Mouse (Mus musculus) cerebellum, postnatal 14 days (tissue): Measurements from ENCODE around the gene Arnt.
"Not testable (repeated sequence)": the region's sequence is repeated elsewhere in the genome, so short reads cannot be mapped to it uniquely, and the experiment has no call there.

Experiments used
- DNase-seq, 2 experiments: peaks; one replicate each; pipeline ENCODE4 v3.0.0; 2021; ENCODE audit warnings: mixed read lengths in 2 of 2

Arnt gene

DNA sequence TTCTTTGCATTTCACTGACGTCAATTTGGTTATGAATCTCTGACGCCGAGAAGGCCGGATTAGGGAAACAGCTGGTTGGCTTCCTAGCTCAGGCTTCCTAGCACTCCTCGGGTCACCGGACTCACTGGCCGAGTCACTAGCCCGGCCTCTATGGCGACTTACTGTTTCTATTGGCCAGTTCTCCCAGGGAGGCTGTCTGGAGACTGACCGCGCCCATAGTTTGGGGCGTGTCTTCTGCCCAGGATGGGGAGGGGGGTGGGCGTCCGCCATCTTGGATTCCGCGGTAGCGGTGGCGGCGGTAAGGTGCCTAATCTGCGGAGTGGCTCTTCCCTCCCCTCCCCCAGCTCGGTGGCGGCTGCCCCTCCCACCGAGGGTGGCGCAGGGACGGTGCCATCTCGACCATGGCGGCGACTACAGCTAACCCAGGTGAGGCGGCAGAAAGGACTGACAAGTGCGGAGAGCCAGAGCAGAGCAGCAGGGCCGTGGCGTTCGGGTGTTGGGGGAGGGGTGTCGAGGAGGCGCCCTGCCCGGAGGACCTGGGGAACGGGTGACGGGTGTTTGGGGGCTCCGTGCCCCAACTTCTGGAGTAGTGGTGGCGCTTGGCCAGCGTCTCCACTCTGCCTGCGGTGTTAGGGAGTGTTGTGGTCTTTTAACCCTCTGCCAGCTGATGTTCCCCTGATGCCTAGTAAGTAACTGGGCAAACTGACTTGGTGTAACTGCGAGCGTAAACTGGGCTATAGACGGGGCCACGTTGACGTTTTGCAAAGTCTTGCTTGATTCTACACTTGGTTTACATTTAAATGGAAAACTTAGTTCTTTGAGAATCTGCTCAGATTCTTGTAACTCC, at the start of gene Arnt:
Gene Arnt, plus strand, starts transcription at position 253 of the 847 bp plus-strand sequence.
- peak; percentile 88 to 90 for DNase-seq

DNA sequence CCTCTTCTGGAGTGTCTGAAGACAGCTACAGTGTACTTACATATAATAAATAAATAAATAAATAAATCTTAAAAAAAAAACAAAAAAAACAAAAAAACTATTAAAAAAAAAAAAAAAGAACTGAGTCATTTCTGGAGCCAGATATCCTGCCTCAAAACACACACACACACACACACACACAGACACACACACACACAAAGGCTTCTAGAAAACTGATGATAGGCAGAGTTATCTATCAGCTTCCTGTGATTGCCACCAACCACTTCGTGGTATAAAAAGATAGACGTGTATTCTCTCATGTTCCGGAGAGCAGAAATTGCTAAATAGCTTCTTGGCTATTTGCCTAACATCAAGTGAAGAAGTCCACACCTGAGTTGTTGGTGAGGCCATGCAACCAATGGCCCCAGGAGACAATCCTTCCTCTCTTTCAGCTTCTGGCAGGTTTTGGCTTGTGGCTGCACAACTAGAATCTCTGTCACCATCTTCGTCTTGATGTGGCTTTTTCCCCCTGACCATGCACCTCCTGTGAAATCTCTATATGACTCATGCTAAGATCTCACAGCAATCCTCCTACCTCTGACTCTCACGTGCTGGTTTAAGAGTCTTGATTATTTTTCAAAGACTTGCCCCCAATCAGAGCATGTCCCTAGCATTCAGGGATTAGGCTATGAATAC, 48.6 kb upstream of the Arnt start:
- DNase-seq: no peak

GRCm38 (mm10) chr3:95394385-95394784, 39.8 kb upstream of the Arnt start:
- peak in 1 of 2 experiments; percentile 5 for DNase-seq

DNA sequence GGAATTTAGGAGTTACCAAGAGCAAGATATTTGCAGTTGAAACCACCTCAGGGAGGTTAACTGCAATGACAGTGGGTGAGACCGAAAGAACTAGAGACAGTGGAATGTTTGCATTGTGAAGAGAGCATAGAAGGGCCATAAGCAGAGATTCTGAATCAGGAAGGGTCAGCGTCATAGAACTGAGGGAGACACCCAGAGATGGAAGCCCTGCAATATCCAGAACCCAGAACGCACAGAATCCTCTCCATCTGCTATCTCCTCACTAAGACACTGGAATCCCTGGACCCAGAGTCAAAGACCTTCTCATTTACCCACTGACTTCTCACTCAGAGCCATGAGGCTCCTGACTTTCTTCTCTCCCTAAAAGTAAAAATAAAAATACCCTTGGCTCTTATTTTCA, 31.4 kb upstream of the Arnt start, which contains the start of gene 4930558C23Rik:
Gene 4930558C23Rik, minus strand, starts transcription at position 101 of the 400 bp plus-strand sequence.
- DNase-seq: no peak

- no peak for DNase-seq
Observed at GRCm38 (mm10) chr3:95407728-95408127, 26.5 kb upstream of the Arnt start.

- no peak for DNase-seq
Observed at GRCm38 (mm10) chr3:95408852-95409251, 25.3 kb upstream of the Arnt start.

- DNase-seq: no peak
Observed at GRCm38 (mm10) chr3:95412268-95412667, 21.9 kb upstream of the Arnt start.

DNA sequence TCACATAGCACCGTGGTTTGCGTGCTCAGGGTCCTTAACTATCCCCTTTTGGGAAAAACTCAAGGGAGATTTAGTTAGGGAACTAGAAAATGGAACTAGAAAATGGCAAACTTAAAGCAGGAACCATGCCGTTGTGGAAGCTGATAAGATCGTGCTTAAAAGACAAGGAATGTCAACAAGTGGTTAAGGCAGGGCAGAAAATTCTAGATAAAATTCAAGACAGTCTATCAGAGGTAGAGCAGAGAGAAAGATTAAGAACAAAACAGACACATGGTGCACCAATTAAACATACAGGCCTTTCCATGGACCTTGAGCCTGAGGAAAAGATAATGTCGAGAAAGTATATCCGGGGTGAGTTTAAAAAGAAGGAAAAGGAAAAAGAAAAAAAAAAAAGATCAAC, 16.3 kb upstream of the Arnt start:
- DNase-seq: no peak

DNA sequence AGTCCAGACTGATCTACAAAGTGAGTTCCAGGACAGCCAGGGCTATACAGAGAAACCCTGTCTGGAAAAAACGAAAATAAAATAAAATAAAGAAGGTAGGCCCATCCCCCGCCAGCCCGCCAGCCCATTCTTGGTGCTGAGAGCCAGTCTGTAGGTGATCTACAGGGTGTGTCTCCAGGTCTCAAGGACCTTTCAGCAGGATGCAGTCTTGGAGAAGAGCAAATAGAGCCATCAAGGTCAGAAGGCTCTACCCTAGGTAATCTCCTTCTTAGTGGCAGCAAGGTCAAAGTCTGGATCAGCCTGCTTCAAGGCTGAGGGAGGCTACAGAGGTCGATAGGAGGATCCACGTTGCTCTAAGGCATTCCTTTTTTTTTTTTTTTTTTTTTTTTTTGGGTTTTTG, 7.7 kb upstream of the Arnt start:
- DNase-seq: not testable (repeated sequence)

GRCm38 (mm10) chr3:95427117-95427890, 6.9 kb upstream of the Arnt start:
- not testable (repeated sequence) for DNase-seq

GRCm38 (mm10) chr3:95427891-95428238, 6.3 kb upstream of the Arnt start:
- DNase-seq: peak; percentile 35 to 41

DNA sequence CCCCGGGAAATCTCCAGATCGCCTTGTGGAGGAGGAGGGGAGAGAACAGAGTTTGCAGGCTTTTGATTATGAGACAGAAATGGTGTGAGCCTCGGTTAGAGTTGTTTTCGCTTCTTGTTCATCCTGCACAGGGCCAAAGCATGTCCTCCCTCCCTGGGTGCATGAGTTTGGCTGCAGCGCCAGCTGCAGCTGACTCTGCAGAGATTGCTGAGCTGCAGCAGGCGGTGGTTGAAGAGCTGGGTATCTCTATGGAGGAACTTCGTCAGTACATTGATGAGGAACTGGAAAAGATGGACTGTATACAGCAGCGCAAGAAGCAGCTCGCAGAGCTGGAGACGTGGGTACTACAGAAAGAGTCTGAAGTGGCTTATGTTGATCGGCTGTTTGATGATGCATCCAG, 5.8 kb upstream of the Arnt start:
- not testable (repeated sequence) for DNase-seq

DNA sequence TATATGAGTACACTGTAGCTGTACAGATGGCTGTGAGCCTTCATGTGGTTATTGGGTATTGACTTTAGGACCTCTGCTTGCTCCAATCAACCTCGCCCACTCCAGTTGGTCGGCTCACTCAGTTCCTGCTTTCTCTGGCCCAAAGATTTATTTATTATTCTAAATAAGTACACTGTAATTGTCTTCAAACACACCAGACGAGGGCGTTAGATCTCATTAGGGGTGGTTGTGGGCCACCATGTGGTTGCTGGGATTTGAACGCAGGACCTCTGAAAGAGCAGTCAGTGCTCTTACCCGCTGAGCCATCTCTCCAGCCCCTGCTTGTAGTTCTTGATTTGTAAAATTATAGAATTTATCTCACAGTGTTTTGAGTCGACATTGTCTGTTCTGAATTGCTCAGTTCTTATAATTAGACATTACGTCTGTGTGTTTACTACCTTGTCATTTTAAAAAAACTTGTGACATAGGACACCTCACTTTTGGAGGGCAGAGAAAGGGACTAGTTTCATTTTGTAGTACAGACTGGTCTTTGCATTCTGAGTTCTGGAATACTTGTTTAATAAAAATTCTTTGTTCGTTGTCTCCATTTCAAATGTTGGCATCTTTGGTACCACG, 780 bp upstream of the Arnt start:
- DNase-seq: no peak

DNA sequence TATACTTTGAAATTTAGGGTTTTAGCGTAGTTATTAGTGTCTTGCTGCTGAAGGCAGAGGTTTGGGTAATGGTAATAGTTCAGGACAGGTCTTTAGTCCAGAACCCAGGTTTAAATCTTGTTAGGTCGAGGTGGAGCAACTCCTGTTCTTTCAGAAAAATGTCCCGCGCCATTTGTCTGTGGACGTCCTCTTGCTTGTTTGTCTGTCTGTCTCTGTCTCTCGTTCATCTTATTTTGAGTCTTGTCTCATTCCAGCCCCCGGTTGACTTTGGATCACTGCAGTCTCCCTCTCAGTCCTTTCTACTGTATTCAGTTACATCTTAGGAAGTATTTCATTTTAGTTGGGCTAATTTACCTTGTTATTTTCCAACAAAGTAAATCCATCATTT, 789 bp downstream of the Arnt start:
- peak in 1 of 2 experiments; percentile 13 for DNase-seq

DNA sequence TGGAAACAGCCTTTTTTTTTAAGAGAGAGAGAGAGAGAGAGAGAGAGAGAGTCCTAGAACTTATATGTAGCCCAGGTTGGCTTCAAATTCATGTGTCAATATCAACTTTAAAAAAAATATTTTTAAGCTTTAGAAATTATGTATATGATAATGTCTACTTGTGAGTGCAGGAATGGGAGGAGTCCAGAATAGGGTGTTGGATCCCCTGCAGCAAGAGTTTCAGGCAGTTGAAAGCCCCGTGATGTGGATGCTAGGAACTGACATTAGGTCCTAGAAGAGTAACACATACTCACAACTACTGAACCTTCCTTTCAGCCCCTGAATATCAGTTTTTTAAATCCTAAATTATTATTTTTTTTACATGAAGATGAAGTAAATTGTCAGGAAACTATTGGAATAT, 1.4 kb downstream of the Arnt start:
- no peak for DNase-seq

DNA sequence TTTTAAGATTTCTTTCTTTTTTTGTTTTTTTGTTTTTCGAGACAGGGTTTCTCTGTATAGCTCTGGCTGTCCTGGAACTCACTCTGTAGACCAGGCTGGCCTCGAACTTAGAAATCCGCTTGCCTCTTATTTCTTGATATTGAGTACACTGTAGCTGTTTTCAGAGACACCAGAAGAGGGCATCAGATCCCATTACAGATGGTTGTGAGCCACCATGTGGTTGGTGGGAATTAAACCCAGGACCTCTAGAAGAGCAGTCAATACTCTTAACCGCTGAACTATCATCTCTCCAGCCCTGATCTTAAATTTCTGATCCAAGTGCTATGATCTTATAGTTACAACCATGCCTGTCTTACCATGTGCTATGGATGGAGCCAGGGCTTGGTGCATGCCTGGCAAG, 4.4 kb downstream of the Arnt start:
- not testable (repeated sequence) for DNase-seq

DNA sequence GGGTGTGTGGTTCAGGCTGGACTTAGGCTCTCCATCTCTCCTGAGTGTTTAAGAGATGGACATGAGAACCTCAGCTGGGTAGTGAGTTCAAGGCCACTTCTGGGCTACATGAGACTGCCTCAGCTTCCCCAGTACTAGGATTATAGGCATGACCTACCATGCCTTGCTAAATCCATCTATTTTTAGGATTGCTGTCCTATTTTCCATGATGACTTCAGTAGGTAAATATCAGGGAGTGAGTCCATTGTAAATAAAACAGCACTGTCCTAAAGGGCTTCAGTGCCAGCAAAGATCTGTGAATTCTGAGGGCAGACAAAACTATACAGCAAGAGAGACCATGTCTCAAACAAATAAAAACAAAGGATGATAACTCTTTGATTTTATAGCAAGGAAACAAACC, 5.5 kb downstream of the Arnt start:
- no peak for DNase-seq

DNA sequence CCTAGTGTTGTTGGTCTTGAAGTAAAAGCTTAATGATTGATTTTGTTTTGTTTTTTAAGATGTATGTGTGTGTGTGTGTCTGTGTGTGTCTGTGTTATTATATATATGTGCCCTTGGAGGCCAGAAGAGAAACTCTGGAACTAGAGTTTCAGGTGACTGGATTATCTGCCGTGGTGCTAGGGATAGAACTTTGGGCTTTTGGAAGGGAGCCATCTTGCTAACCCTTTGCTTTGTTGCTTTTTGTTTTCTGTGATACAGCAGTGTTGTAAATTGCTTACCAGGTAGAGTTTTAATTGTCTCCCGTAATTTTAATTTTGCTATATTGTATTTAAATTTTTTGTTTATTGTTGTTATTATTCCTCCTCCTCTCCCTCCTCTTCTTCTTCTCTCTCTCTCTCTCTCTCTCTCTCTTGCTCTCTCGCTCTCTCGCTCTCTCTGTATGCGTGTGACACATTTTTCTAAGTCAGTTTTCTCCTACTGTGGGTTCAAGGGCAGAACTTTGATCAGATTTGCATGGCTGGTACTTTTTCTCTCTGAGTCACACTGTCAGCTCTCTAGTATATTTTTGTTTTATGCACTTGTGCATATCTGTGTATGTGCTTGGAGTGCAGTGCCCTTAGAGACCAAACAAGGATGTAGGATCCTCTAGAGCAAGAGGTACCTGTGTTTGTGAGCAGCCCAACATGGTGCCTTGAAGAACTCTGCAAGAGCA, 8.4 kb downstream of the Arnt start:
- DNase-seq: no peak

GRCm38 (mm10) chr3:95445311-95445710, 11.1 kb downstream of the Arnt start:
- DNase-seq: no peak

DNA sequence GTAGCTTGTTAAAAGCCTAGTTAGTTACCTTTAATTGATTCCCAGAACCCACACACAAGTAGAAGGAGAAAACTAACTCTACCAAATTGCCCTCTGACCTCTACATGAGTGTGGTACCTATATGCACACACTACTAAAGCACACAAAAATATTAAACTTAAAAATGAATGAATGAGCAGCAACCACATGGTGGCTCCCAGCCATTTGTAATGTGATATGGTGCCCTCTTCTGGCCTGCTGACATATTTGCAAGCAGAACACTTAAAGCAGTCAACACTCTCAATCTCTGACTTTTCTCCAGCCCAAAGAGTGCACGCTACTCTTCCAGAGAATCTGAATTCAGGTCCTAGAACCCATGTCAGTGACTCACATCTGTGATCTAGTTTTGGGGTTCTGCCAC, 16.2 kb downstream of the Arnt start:
- DNase-seq: peak; percentile 68 to 69

GRCm38 (mm10) chr3:95450915-95451314, 16.7 kb downstream of the Arnt start:
- no peak for DNase-seq

- DNase-seq: no peak
Observed at GRCm38 (mm10) chr3:95456367-95456766, 22.2 kb downstream of the Arnt start.
